Mouse (Mus musculus) layer of hippocampus, postnatal 14 days (tissue): Measurements from ENCODE around the gene C1ra. TPM values are rescaled to one million over a fixed set of nuclear protein-coding genes. Genes with fewer than 3 reads are reported as not detected.
A peak's percentile ranks its signal among the peaks of the same experiment; 100 is the strongest.
"Not testable (repeated sequence)": the region's sequence is repeated elsewhere in the genome, so short reads cannot be mapped to it uniquely, and the experiment has no call there.

Experiments used
- DNase-seq, 2 experiments: peaks; one replicate each; pipeline ENCODE4 v3.0.0; 2021 to 2022; ENCODE audit warnings: low spot score in 2 of 2, mixed read lengths in 1 of 2
- total RNA-seq, 2 experiments: library from RNA; stranded (reverse); gene quantifications; 2 replicates each; pipeline ENCODE4 v1.2.3; 2021

The C1ra gene
- total RNA-seq, 2 experiments from 2014 or later: 0.91 to 1.3 TPM

GRCm38 (mm10) chr6:124485414-124486144 lies 26.6 kb upstream of the C1ra start:
- no peak for DNase-seq

- DNase-seq: no peak
These were observed 24.7 kb upstream of the C1ra start for GRCm38 (mm10) chr6:124487509-124487908.

- no peak for DNase-seq
These were observed 23.3 kb upstream of the C1ra start for GRCm38 (mm10) chr6:124488952-124489351.

- DNase-seq: no peak
These were observed 20.8 kb upstream of the C1ra start for GRCm38 (mm10) chr6:124491427-124491826.

GRCm38 (mm10) chr6:124492842-124493561 lies 19.2 kb upstream of the C1ra start, which contains the start of gene C1rl:
TSS of gene C1rl (plus strand) at chr6:124493113.
- peak; percentile 60 to 65 for DNase-seq

GRCm38 (mm10) chr6:124493886-124494285 lies 18.3 kb upstream of the C1ra start:
- DNase-seq: no peak

- no peak for DNase-seq
These were observed 16.2 kb upstream of the C1ra start for GRCm38 (mm10) chr6:124496054-124496453.

- DNase-seq: no peak
These were observed 12.2 kb upstream of the C1ra start for GRCm38 (mm10) chr6:124499914-124500566.

GRCm38 (mm10) chr6:124501473-124501872 lies 10.7 kb upstream of the C1ra start:
- DNase-seq: no peak

GRCm38 (mm10) chr6:124502021-124502420 lies 10.2 kb upstream of the C1ra start:
- DNase-seq: no peak

- DNase-seq: no peak
These were observed 7.2 kb upstream of the C1ra start for GRCm38 (mm10) chr6:124505028-124505427.

- no peak for DNase-seq
These were observed 5.2 kb upstream of the C1ra start for GRCm38 (mm10) chr6:124506991-124507390.

GRCm38 (mm10) chr6:124508292-124508691 lies 3.9 kb upstream of the C1ra start:
- DNase-seq: no peak

- DNase-seq: not testable (repeated sequence)
These were observed 3.0 kb upstream of the C1ra start for GRCm38 (mm10) chr6:124509192-124509591.

GRCm38 (mm10) chr6:124511936-124512335 lies 269 bp upstream of the C1ra start:
- no peak for DNase-seq

- not testable (repeated sequence) for DNase-seq
These were observed 5.5 kb downstream of the C1ra start for GRCm38 (mm10) chr6:124517733-124518132.

GRCm38 (mm10) chr6:124522082-124522481 lies 9.9 kb downstream of the C1ra start:
- peak; percentile 11 to 18 for DNase-seq

- DNase-seq: no peak
These were observed 15.7 kb downstream of the C1ra start for GRCm38 (mm10) chr6:124527881-124528280.

GRCm38 (mm10) chr6:124531077-124531476 lies 18.9 kb downstream of the C1ra start:
- no peak for DNase-seq

- not testable (repeated sequence) for DNase-seq
These were observed 24.1 kb downstream of the C1ra start for GRCm38 (mm10) chr6:124536125-124536829.

- not testable (repeated sequence) for DNase-seq
These were observed 29.0 kb downstream of the C1ra start for GRCm38 (mm10) chr6:124541176-124541575.
